Mouse (Mus musculus): ENCODE measurements around the gene Spats1. TPM values are rescaled to one million over a fixed set of nuclear protein-coding genes. Genes with fewer than 3 reads are reported as not detected.
"Not testable (repeated sequence)": the region's sequence is repeated elsewhere in the genome, so short reads cannot be mapped to it uniquely, and the experiment has no call there.

The Spats1 gene
- polyA plus RNA-seq, 1 experiment from 2014 or later, result 0.62 TPM

DNA sequence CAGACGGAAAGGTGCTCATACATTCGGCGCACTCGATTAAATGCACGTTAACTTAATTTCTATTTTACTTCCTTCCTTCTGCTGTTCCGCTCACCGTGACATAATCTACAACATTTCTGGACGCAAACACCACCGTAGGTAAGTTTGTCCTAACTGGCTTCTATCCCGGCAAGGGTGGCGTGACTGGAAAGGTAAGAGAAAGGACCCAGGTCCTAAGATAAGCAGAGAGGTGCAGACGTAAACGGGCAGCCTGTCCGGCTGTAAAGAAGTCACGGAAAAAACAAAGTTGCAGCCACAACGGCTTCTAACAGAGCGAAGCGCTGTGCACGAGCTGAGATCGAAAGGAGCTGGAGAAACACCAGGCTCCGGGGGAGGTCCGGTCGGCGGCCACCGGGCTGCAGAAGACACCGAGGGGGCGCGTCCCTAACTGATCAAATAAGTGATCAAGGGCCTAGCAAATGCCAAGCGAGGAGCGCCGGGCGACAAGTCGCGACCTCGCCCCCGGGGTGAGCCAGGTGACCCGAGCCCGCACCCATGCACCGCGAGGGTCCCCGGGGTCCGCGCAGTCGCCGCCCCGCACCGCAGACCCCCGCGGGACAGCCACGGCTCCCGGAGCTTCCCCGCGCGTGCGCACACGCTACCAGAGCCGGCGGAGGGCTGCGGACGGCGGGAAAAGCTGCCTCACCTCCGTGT lies 42.4 kb downstream of the Spats1 start:
- H3K4me3 ChIP-seq, result peak overlapping the region; percentile 93
- peak overlapping the region; percentile 87 for H3K9ac ChIP-seq
- peaks cover 23% of the 10 kb centered on the region for H3K4me1 ChIP-seq
- no peaks in the 10 kb centered on the region for H3K9me3 ChIP-seq (replicated peaks)
- peak overlapping the region; percentile 71 for H3K4me2 ChIP-seq (replicated peaks)
- no peaks in the 10 kb centered on the region for H3K27me3 ChIP-seq
- peak overlapping the region; percentile 96 for H3K27ac ChIP-seq
- peak; percentile 86 for ATAC-seq (ENCODE audit: low FRiP score)
- H3K36me3 ChIP-seq, result peaks cover 3% of the 10 kb centered on the region; the same call in 1 of the 2 replicates
- WGBS, result 2% methylated on average over 57 of the region's 62 CpGs

DNA sequence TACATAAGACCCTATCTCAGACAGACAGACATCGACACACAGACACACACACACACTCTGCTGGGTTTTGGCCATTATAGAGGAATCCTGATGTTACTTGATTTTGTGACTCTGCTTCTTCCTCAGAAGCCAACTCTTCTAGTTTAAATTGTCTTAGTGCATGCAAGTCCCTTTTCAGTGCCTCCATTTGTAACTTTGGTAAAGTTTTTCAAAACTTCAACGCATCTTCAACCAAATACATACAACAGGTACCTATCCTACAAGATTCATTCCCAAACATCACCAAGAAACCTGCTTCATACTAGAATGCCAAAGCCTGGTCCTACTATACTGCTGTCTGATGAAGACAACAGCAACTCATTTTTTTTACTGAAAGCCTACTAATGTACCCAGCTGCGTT lies 43.2 kb downstream of the Spats1 start:
- Histone ChIP-seq H3K27ac (no peak overlapping the region), H3K4me2 (replicated peaks) (peak overlapping the region; percentile 71), H3K9ac (peak overlapping the region; percentile 87), H3K4me3 (peak overlapping the region; percentile 93), H3K4me1 (peaks cover 23% of the 10 kb centered on the region), H3K36me3 (peaks cover 10% of the 10 kb centered on the region), H3K27me3 (no peaks in the 10 kb centered on the region), H3K9me3 (replicated peaks) (no peaks in the 10 kb centered on the region)
- ATAC-seq (ENCODE audit: low FRiP score), result no peak
- 82% methylated on average over 3 of the region's 3 CpGs for WGBS

DNA sequence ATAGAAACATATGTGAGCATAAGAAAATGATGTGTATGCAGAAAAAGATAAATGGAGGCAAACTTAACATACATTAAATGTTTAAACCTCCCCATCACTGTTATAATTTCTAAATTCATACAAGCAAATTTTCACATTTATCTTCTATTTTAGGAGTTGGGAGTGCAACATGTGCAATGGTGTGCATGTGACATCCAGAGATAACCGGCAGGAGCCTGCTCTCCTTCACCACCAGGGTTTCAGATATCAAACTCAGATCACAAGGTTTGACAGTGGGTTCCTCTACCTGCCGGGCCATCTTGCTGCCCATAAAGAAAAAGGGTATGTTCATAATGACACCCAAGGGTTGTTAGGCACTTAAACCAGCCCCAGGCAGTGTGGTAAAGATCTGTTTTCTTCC lies 57.8 kb downstream of the Spats1 start:
- Histone ChIP-seq H3K27ac (no peak overlapping the region), H3K4me3 (no peak overlapping the region), H3K4me1 (no peaks in the 10 kb centered on the region), H3K9ac (no peak overlapping the region), H3K4me2 (replicated peaks) (no peak overlapping the region), H3K27me3 (no peaks in the 10 kb centered on the region), H3K9me3 (replicated peaks) (no peaks in the 10 kb centered on the region), H3K36me3 (peaks cover 62% of the 10 kb centered on the region)
- ATAC-seq (ENCODE audit: low FRiP score), result no peak
- 92% methylated on average over 2 of the region's 2 CpGs for WGBS

DNA sequence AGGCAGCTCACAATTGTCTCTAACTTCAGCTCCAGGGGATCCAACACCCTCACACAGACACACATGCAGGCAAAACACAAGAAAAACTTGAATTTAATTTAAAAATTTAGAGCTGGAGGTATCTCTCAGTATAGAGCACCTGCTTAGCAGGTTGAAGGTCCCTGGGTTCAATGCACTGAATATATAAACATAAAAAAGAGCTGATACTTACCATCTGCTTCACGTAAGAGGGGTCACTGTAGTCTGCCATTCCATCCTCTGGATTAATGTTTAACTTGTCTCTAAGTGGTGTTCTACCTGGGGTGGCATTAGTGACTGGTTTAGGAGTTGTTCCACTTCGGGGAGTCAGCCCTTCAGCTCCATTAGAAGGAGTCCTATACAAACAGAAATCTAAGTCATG lies 63.6 kb downstream of the Spats1 start:
- 95% methylated on average over 2 of the region's 2 CpGs for WGBS
- H3K36me3 ChIP-seq, result peaks cover 81% of the 10 kb centered on the region
- not testable (repeated sequence) for H3K4me3 ChIP-seq; H3K27ac ChIP-seq; ATAC-seq (ENCODE audit: low FRiP score); H3K4me2 ChIP-seq (replicated peaks); H3K9ac ChIP-seq; H3K27me3 ChIP-seq; H3K4me1 ChIP-seq; H3K9me3 ChIP-seq (replicated peaks)

DNA sequence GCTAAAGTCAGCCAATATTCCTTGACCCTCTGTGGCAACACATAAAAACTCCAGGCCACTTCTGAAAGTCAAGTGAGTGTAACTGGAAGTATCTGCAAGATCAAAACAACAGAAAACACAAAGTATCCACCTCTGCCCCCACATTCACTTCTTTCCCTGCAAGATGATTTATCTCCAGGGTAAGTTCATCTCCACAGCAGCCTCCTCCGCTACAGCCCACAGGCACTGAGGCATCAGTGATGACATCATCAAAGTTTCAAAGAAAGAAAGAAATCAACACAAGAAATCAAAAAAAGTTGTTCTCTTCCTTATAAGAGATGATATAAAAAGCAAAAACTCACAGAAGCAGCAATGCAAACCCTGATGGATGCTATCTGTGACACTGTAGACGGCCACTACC lies 66.5 kb downstream of the Spats1 start:
- H3K9ac ChIP-seq, result no peak overlapping the region
- H3K9me3 ChIP-seq (replicated peaks), result no peaks in the 10 kb centered on the region
- no peak overlapping the region for H3K4me2 ChIP-seq (replicated peaks)
- 92% methylated on average over 2 of the region's 2 CpGs for WGBS
- no peak overlapping the region for H3K27ac ChIP-seq
- no peak for ATAC-seq (ENCODE audit: low FRiP score)
- H3K4me3 ChIP-seq, result no peak overlapping the region
- H3K27me3 ChIP-seq, result no peaks in the 10 kb centered on the region
- no peaks in the 10 kb centered on the region for H3K4me1 ChIP-seq
- H3K36me3 ChIP-seq, result peaks cover 74% of the 10 kb centered on the region

DNA sequence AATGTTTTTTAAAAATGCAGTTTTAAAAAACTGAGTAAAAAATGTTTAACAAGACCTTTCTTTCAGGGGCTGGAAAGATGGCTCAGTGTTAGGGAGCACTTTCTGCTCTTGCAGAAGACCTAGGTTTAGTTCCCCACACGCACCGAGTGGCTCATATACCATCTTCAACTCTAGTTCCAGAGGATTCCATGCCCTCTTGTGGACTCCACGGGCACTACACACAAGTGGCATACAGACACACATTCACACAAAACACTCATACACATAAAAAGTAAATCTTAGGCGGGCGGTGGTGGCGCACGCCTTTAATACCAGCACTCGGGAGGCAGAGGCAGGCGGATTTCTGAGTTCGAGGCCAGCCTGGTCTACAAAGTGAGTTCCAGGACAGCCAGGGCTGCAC lies 68.9 kb downstream of the Spats1 start:
- Histone ChIP-seq H3K36me3 (peaks cover 56% of the 10 kb centered on the region), H3K4me1 (no peaks in the 10 kb centered on the region), H3K27me3 (no peaks in the 10 kb centered on the region), H3K4me3 (no peak overlapping the region), H3K27ac (no peak overlapping the region), H3K9ac (no peak overlapping the region), H3K9me3 (replicated peaks) (no peaks in the 10 kb centered on the region), H3K4me2 (replicated peaks) (no peak overlapping the region)
- 98% methylated on average over 10 of the region's 10 CpGs for WGBS
- ATAC-seq (ENCODE audit: low FRiP score), result no peak

DNA sequence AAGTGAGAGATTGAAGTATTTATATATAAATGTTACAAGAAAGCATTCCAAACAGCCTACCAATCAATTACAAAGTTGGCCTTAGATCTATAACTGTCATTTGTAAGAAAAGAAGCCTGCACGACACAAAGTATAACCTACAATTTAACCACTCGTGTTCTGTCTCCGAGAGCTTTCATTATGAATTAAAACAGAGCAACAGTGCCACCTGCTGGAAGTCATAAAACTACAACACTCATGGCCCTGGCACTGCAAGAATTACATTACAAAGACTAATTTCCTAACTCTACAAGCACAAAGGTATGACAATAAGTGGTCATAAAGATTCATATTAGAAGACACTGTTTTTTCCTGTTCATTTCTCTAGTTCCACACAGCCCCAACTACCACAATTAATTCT lies 72.0 kb downstream of the Spats1 start:
- H3K27ac ChIP-seq, result no peak overlapping the region
- ATAC-seq (ENCODE audit: low FRiP score), result no peak
- H3K4me2 ChIP-seq (replicated peaks), result no peak overlapping the region
- no peak overlapping the region for H3K9ac ChIP-seq
- H3K4me3 ChIP-seq, result no peak overlapping the region
- H3K27me3 ChIP-seq, result no peaks in the 10 kb centered on the region
- H3K9me3 ChIP-seq (replicated peaks), result no peaks in the 10 kb centered on the region
- H3K4me1 ChIP-seq, result no peaks in the 10 kb centered on the region
- WGBS, result 19% methylated on average over 3 of the region's 3 CpGs
- H3K36me3 ChIP-seq, result peaks cover 35% of the 10 kb centered on the region

DNA sequence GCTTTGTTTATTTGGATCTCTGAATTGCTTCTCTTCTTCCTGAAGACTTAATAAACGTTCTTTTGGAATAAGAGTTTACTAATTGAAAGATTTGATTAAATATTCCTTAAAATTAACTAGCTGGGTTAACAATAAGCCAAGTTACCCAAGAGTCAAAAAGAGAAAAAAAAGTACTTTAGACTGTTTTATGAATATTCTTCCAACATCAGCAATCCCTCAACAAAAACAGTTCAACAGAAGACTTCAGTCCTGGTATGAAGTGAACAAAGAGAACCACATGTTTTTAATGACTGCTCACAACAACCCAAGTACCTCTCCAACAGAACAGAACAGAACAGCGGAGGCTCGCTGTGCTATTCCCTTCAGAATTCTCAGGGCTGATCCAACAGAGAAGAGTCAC lies 72.6 kb downstream of the Spats1 start:
- no peak overlapping the region for H3K4me2 ChIP-seq (replicated peaks)
- no peak overlapping the region for H3K9ac ChIP-seq
- H3K27ac ChIP-seq, result no peak overlapping the region
- 76% methylated on average over 3 of the region's 3 CpGs for WGBS
- H3K36me3 ChIP-seq, result peaks cover 32% of the 10 kb centered on the region
- no peak overlapping the region for H3K4me3 ChIP-seq
- H3K4me1 ChIP-seq, result no peaks in the 10 kb centered on the region
- H3K9me3 ChIP-seq (replicated peaks), result no peaks in the 10 kb centered on the region
- H3K27me3 ChIP-seq, result no peaks in the 10 kb centered on the region
- no peak for ATAC-seq (ENCODE audit: low FRiP score)

DNA sequence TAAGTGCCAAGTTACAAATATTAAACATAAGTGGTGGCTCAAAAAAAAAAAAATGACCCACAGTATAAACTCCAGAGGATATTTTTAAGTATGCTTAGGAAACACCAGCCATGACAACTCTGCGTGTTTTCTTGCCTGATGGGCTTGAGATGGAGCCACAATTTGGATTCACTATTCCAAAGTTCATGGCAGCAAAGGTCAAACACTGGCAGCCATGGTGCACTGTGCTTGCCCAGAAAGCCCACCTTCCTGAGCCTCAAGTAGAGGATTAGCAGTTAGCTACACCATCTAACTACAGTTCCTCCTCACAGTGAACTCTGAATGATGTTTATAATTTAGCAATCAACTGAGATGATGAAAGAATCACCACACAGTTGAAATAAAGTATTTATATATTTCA lies 73.1 kb downstream of the Spats1 start:
- Histone ChIP-seq H3K9me3 (replicated peaks) (no peaks in the 10 kb centered on the region), H3K36me3 (peaks cover 27% of the 10 kb centered on the region), H3K4me2 (replicated peaks) (no peak overlapping the region), H3K4me1 (no peaks in the 10 kb centered on the region), H3K27me3 (no peaks in the 10 kb centered on the region), H3K27ac (no peak overlapping the region), H3K9ac (no peak overlapping the region), H3K4me3 (no peak overlapping the region)
- no peak for ATAC-seq (ENCODE audit: low FRiP score)
- 92% methylated on average over 1 of the region's 1 CpGs for WGBS

DNA sequence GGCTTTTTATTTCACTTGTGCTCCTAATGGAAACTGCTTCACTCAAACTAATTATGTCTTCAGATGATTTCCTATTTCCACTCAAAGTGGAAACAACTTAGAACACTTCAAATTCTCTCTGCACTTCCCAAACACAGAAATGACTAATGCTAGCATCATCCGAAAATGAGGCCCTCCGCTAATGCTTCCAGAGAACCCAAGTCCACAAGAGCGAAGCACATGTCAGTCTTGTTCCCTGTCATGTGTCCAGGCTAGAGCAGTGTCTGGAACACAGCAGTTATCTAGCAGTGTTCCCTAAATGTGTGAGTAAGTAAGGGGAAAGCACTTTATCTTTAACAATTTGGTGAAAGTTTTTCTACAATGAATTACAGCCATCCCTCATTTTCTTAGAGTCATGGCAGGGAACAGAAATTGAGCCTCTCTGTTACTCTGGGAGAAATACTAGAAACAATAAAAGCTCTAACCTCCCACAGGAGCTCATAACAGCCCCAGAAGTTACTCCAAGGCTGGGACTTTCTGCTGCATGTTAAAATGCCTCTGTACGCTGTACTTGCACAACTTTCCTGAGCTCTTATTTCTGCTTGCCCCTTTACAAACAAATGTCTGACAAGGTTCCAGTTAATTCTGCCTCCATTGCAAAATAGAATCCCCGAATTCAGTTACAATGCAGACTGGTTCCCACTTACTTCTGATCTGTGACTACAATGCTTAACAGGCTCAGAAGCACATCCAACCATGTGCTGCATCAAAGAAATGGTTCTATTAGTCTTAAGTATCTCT lies 73.9 kb downstream of the Spats1 start:
- Histone ChIP-seq H3K4me1 (no peaks in the 10 kb centered on the region), H3K9ac (no peak overlapping the region), H3K9me3 (replicated peaks) (no peaks in the 10 kb centered on the region), H3K36me3 (peaks cover 21% of the 10 kb centered on the region), H3K27me3 (no peaks in the 10 kb centered on the region), H3K4me2 (replicated peaks) (no peak overlapping the region), H3K4me3 (no peak overlapping the region), H3K27ac (no peak overlapping the region)
- no peak for ATAC-seq (ENCODE audit: low FRiP score)
- WGBS, result 90% methylated on average over 5 of the region's 5 CpGs

DNA sequence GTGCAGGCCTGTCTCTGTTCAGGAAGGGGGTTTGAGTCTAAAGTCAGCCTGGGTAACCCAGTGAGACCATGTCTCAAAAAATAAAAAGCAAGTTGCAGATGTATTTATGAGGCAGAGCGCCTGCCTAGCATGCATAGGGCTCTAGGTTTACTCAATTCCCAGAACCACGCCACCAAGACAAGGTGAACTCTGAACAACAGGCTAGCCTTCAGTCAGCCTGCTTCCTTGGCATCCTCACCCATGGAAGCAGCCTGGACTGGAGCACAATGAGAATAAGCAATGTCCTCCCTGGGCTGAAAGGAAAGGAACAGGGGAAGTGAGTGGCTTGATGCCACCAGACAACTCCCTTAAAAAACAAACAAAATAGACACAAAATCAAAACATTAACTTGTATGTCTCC lies 77.2 kb downstream of the Spats1 start:
- Histone ChIP-seq H3K4me2 (replicated peaks) (no peak overlapping the region), H3K9me3 (replicated peaks) (no peaks in the 10 kb centered on the region), H3K27ac (no peak overlapping the region), H3K4me3 (no peak overlapping the region), H3K36me3 (peaks cover 15% of the 10 kb centered on the region; the same call in 1 of the 2 replicates), H3K4me1 (no peaks in the 10 kb centered on the region), H3K9ac (no peak overlapping the region), H3K27me3 (no peaks in the 10 kb centered on the region)
- WGBS, result 95% methylated on average over 2 of the region's 2 CpGs
- no peak for ATAC-seq (ENCODE audit: low FRiP score)

DNA sequence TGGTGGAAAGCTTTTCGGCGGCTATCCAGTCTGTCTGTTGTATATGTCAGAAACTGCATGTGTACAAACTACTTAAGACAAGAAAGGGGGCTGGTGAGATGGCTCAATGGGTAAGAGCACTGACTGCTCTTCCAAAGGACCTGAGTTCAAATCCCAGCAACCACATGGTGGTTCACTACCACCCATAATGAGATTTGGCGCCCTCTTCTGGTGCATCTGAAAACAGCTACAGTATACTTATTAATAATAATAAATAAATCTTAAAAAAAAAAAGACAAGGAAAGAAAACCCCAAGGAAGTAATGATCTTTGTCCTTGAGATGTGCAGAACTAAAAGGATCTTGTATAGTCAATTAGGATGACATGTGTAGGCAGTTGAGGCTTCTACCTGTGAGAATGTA lies 77.7 kb downstream of the Spats1 start:
- no peaks in the 10 kb centered on the region for H3K4me1 ChIP-seq
- H3K27me3 ChIP-seq, result no peaks in the 10 kb centered on the region
- no peak overlapping the region for H3K4me3 ChIP-seq
- WGBS, result 74% methylated on average over 3 of the region's 3 CpGs
- no peaks in the 10 kb centered on the region for H3K9me3 ChIP-seq (replicated peaks)
- no peak overlapping the region for H3K9ac ChIP-seq
- ATAC-seq (ENCODE audit: low FRiP score), result no peak
- no peak overlapping the region for H3K4me2 ChIP-seq (replicated peaks)
- peaks cover 16% of the 10 kb centered on the region for H3K36me3 ChIP-seq
- no peak overlapping the region for H3K27ac ChIP-seq

DNA sequence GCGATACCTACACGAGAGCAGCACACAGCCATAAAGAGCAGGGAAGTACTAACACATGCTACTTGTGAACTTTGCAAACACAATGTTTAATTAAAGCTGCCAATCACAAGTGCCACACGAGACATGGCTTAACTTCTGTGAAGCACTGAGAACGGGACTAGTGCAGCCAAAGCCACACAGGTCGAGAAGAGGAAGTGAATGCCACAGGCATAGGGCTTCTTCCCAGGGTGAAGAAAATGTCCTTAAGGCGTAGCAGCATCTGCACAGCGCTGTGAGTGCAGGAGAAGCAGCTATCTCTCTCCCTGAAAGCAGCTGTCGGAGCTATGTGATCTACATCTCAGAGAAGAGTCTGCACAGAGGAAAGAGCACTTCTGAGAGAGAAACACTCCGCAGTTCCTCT lies 80.6 kb downstream of the Spats1 start:
- Histone ChIP-seq H3K27me3 (no peaks in the 10 kb centered on the region), H3K4me1 (no peaks in the 10 kb centered on the region), H3K9ac (no peak overlapping the region), H3K9me3 (replicated peaks) (no peaks in the 10 kb centered on the region), H3K27ac (no peak overlapping the region), H3K36me3 (peaks cover 38% of the 10 kb centered on the region), H3K4me2 (replicated peaks) (no peak overlapping the region), H3K4me3 (no peak overlapping the region)
- 79% methylated on average over 9 of the region's 9 CpGs for WGBS
- no peak for ATAC-seq (ENCODE audit: low FRiP score)
